Mouse (Mus musculus): ENCODE measurements at regions not wholly inside any gene's neighbourhood (a gene's known extent, or its start where the extent isn't known, plus 50 kb on each side); places are given as distances from the start of the nearest gene placed in this dataset.

- TF ChIP-seq EP300 (IDR thresholded peaks at IDR 0.05; ENCODE audit: insufficient read depth, low read depth, low read length): no peak
- TF ChIP-seq POLR2A (IDR thresholded peaks at IDR 0.05; ENCODE audit: insufficient read depth, low read depth, low read length): no peak
Observed at GRCm38 (mm10) chr16:49968291-49968870, 168.0 kb downstream of the Cd47 start.
